Mouse (Mus musculus): ENCODE measurements around the gene Nol9. TPM values are rescaled to one million over a fixed set of nuclear protein-coding genes. Genes with fewer than 3 reads are reported as not detected.
A peak's percentile ranks its signal among the peaks of the same experiment; 100 is the strongest.

Nol9 gene
- polyA plus RNA-seq (2016; fragmentation: Nextera tagmentation; extraction: Ambion mirVana) = 33.5 and 34.8 TPM in 2 replicates

- Histone ChIP-seq H3K9ac (peak within 1 kb of the TSS; percentile 92), H3K4me3 (peak within 1 kb of the TSS; percentile 99), H3K36me3 (peaks cover 33% of the 10 kb centered on the region), H3K27ac (no peak within 1 kb of the TSS), H3K9me3 (no peaks in the 10 kb centered on the region), H3K27me3 (replicated peaks) (no peaks in the 10 kb centered on the region), H3K4me2 (replicated peaks) (peak within 1 kb of the TSS; percentile 96), H3K4me1 (peaks cover 12% of the 10 kb centered on the region)
- ATAC-seq (ENCODE audit: low FRiP score, low read depth) = peak; percentile 87
- under 1% methylated on average over 60 of the region's 86 CpGs for WGBS
Observed at GRCm38 (mm10) chr4:152038985-152039830, at the start of gene Nol9. Nol9 (plus strand) TSS chr4:152039321.

DNA sequence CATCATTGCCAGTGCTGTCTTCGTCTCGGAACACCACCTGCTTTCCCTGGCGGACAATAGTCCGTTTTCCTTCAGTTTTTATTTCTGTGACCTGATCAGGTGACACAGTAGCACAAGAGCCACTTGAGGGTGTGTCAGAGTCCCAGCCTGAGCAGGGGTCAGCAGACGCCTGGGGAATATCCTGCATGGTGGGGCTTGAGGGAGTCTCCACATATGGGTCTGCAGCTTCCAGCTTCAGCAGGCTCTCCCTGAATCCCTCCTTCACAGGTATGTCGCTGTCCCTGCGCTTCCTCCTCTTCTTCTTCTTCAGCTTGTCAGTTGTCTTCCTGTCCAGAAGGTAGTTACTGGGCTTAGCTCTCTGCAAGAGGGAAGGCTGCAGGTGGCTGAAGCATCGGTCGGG, 47.0 kb upstream of the Nol9 start:
- Histone ChIP-seq H3K9ac (no peak overlapping the region), H3K4me3 (no peak overlapping the region), H3K9me3 (no peaks in the 10 kb centered on the region), H3K27ac (no peak overlapping the region), H3K4me1 (peaks cover 32% of the 10 kb centered on the region), H3K27me3 (replicated peaks) (no peaks in the 10 kb centered on the region), H3K4me2 (replicated peaks) (no peak overlapping the region), H3K36me3 (peaks cover 27% of the 10 kb centered on the region)
- ATAC-seq (ENCODE audit: low FRiP score, low read depth) = no peak
- 90% methylated on average over 9 of the region's 9 CpGs for WGBS

DNA sequence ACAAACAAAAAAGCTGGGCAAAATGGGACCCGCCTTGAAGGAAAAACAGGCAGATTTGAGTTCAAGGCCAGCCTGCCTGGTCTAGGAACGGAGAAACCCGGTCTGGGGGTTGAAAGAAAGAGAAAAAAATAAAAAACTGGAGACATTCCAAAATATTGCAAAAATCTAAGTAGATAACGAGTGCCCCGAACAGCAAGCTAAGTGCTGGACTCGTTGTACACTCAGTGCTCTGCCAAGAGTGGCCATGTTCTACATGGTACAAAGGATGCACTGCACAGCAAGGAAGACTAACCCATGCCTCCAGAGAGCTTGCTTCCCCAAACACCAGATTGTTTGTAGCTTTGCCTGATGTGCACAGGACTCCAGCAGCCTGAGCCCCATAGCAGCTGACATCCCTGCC, 46.1 kb upstream of the Nol9 start:
- 87% methylated on average over 6 of the region's 6 CpGs for whole genome bisulfite sequencing
- ATAC-seq (ENCODE audit: low FRiP score, low read depth) = no peak
- Histone ChIP-seq H3K4me1 (peaks cover 33% of the 10 kb centered on the region), H3K27ac (no peak overlapping the region), H3K4me2 (replicated peaks) (peak overlapping the region; percentile 91), H3K9me3 (no peaks in the 10 kb centered on the region), H3K4me3 (no peak overlapping the region), H3K27me3 (replicated peaks) (no peaks in the 10 kb centered on the region), H3K9ac (no peak overlapping the region), H3K36me3 (peaks cover 27% of the 10 kb centered on the region)

DNA sequence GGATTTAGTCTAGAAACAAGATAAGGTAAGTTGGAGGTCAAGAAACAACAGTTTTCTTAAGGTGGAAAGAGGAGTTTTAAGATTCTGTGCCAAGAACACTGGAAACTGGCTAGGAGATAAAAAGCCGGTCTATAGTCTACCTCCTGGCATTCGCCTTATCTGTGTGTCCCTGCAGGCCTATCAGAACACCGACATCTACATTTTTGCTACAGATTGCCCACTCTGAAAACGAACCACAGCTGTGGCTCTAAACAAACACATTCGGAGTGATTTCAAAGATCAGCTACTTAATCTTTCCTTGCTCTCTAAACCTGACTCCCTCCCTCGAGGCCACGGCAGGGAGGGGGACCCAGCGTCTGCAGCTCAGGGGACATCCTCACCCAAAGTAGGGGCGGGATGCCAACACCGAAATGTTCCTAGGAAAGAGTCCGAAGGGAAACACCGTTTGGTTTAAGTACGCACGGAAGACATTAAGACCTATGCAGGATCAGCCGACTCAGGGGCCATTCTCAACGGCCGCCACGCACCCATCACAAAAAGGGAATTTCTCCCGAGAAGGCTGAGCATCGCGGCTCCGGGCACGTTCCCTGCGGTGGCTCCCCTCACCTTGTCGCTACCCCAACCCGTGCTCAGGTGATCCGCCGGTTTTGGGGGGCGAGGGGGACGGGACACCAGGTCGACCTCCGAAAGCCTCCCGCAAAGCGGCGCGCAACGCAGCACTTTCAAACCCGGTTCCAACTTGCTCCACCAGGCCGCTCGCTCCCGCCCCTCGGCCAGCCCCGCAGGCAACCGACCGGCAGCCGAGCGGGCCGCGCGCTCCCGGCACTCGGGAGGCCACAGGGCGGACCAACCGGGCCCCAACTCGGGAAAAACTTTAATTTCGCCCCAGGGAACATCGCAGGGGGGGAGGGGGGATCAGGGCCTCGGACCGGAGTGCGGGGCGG, 44.6 kb upstream of the Nol9 start:
- peaks cover 21% of the 10 kb centered on the region for H3K4me1 ChIP-seq
- WGBS = 1% methylated on average over 59 of the region's 61 CpGs
- H3K4me3 ChIP-seq = peak overlapping the region; percentile 99
- H3K36me3 ChIP-seq = peaks cover 27% of the 10 kb centered on the region
- peak overlapping the region; percentile 91 for H3K4me2 ChIP-seq (replicated peaks)
- no peak for ATAC-seq (ENCODE audit: low FRiP score, low read depth)
- H3K9ac ChIP-seq = peak overlapping the region; percentile 95
- peak overlapping the region; percentile 68; the same call in 1 of the 2 replicates for H3K27ac ChIP-seq
- no peaks in the 10 kb centered on the region for H3K9me3 ChIP-seq
- no peaks in the 10 kb centered on the region for H3K27me3 ChIP-seq (replicated peaks)

DNA sequence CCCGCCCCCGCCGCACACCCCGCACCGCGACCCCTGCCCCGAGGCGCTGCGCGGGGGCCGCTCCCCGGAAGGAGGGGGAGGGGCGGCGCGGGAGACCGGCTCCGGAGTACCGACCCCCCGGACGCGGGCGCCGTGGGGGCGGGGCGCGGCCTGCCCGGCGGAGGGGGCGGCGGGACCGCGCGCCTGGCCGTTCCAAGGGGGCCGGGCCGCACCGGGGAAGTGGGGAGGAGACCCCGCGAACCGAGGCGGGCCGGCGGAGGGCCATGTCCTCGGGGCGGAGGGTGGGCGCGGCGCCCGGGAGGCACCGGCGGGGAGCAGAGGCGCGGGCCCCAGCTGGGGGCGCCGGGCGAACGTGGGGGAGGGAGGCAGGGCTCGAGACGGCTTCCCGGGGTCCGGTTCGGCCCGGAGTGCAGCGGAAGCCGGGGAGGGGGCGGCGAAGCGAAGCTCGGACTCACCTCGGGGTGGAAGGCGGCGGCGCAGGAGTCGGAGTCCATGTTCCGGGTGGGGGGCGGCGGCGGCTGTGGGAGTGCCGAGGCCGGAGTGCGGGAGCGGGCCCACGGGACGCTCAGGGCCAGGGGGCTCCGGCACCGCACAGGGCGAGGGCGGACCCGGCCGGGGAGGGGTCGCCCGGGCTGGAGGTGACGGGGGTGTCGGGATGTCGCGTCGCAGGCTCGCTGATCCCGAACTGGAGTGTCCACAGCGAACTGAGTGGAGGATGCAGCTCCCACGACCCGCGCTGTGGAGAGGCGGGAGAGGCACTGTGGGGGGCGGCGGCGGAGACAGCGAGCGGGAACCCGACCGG, 43.5 kb upstream of the Nol9 start:
- Histone ChIP-seq H3K9me3 (no peaks in the 10 kb centered on the region), H3K9ac (peak overlapping the region; percentile 95), H3K4me2 (replicated peaks) (peak overlapping the region; percentile 91), H3K4me1 (peaks cover 21% of the 10 kb centered on the region), H3K4me3 (peak overlapping the region; percentile 99), H3K27ac (peak overlapping the region; percentile 68), H3K27me3 (replicated peaks) (no peaks in the 10 kb centered on the region), H3K36me3 (peaks cover 21% of the 10 kb centered on the region)
- ATAC-seq (ENCODE audit: low FRiP score, low read depth) = peak; percentile 25
- WGBS = under 1% methylated on average over 109 of the region's 111 CpGs

DNA sequence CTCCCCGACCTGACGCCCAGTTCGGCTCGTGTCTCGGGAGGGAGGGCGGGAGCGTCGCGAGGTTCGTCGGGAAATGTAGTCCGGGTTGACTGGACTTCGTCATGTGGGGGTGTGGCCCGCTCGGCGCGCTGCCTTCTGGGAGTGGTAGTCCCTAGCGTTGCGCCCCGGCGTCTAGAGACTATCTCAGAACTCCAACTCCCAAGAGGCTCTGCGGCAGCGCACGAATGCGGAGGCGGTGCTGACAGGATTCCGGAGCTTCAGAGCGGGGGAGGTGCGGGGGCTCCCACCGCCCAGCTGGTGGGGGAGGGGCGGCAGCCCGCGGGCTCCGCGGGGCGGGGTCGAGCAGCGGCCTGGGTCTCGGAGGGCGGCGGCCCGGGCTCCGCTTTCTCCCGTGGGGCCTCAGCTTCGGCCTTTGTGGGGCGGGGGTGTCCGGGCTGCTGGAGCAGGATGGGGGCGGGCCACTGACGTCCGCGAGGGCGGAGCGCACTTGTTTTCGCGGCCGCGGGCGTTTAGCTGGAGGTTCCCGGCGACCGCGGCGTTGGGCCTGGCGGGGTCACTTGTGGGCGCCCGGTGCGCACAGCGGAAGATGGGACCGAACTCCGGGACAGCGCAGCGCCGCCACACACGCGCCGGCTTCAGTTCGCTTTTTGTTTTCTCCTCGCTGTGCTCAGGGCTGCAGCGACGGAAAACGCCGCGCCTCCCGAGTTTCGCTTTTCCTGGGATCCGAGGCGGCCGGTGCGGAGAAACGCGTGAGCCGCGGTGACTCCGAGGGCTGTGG, 42.8 kb upstream of the Nol9 start, which contains the start of gene Phf13:
Gene Phf13 (minus strand): TSS at position 86 of the 778 bp plus-strand sequence.
- Histone ChIP-seq H3K27me3 (replicated peaks) (no peaks in the 10 kb centered on the region), H3K36me3 (peaks cover 13% of the 10 kb centered on the region), H3K4me1 (peaks cover 21% of the 10 kb centered on the region), H3K9ac (peak within 1 kb of the TSS; percentile 95), H3K4me3 (peak within 1 kb of the TSS; percentile 99), H3K9me3 (no peaks in the 10 kb centered on the region), H3K4me2 (replicated peaks) (peak within 1 kb of the TSS; percentile 91), H3K27ac (peak within 1 kb of the TSS; percentile 68)
- ATAC-seq (ENCODE audit: low FRiP score, low read depth) = peak; percentile 96
- WGBS = under 1% methylated on average over 91 of the region's 94 CpGs

DNA sequence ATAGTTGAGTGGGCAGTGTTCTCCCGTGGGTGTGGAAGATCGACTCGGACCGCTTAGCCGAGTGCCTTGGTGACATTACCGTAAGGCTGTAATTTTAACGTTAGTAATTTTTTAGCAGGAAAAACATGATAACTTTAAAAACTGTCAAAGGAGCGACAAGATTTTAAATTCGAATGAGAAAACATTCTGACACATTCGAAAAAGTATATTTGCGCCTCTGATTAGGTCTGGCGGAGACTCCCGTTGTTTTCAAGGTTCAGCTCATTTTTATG, 42.2 kb upstream of the Nol9 start:
- no peaks in the 10 kb centered on the region for H3K9me3 ChIP-seq
- H3K27me3 ChIP-seq (replicated peaks) = no peaks in the 10 kb centered on the region
- peak overlapping the region; percentile 99 for H3K4me3 ChIP-seq
- H3K4me2 ChIP-seq (replicated peaks) = peak overlapping the region; percentile 91
- no peak for ATAC-seq (ENCODE audit: low FRiP score, low read depth)
- 8% methylated on average over 13 of the region's 13 CpGs for WGBS
- no peak overlapping the region for H3K27ac ChIP-seq
- H3K36me3 ChIP-seq = peaks cover 8% of the 10 kb centered on the region
- H3K9ac ChIP-seq = peak overlapping the region; percentile 95
- H3K4me1 ChIP-seq = peaks cover 21% of the 10 kb centered on the region

DNA sequence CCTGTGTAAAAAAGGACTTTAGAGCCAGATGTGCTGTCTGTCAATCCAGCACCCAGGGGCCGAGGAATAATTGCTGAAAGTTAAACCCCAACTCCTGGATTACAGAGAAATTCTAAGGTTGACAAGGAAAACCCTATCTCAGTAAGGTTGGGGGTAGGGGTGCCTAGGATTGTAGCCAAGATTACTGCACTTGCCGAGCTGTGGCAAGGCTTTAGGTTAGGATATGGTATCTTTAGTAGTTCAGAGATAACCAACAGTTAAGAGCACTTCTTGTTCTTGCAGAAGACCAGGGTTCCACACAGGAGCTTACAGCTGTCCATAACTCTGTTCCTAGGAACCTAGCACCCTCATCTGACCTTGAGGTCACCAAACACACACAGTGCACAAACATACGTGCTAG, 41.4 kb upstream of the Nol9 start:
- Histone ChIP-seq H3K4me2 (replicated peaks) (peak overlapping the region; percentile 91), H3K9ac (no peak overlapping the region), H3K9me3 (no peaks in the 10 kb centered on the region), H3K36me3 (no peaks in the 10 kb centered on the region), H3K27me3 (replicated peaks) (no peaks in the 10 kb centered on the region), H3K27ac (no peak overlapping the region), H3K4me1 (peaks cover 21% of the 10 kb centered on the region), H3K4me3 (no peak overlapping the region)
- ATAC-seq (ENCODE audit: low FRiP score, low read depth) = no peak
- WGBS = 80% methylated on average over 3 of the region's 3 CpGs

DNA sequence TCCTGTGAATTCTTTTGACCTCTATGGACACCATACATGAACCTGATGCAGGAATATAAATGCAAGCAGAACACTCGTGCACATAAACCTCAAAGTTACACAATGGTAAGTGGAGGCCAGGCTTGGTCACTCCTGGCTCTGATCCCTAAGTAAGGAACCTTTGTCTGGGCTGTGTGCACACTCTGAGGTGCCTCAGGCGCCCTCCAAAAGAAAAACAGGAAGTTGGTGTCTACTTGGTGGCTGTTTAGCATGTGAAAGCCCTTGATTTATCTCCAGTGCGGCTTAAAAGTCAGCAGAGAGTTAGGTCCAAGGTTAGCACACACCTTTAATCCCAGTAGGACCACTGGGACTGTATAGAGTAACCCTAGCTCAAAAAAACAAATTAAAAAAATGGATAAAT, 39.6 kb upstream of the Nol9 start:
- Histone ChIP-seq H3K4me3 (no peak overlapping the region), H3K4me2 (replicated peaks) (no peak overlapping the region), H3K27me3 (replicated peaks) (no peaks in the 10 kb centered on the region), H3K4me1 (peaks cover 7% of the 10 kb centered on the region), H3K9ac (no peak overlapping the region), H3K27ac (no peak overlapping the region), H3K36me3 (no peaks in the 10 kb centered on the region), H3K9me3 (no peaks in the 10 kb centered on the region)
- ATAC-seq (ENCODE audit: low FRiP score, low read depth) = no peak
- WGBS = 67% methylated on average over 3 of the region's 3 CpGs

- H3K9me3 ChIP-seq = no peaks in the 10 kb centered on the region
- peaks cover 7% of the 10 kb centered on the region for H3K4me1 ChIP-seq
- no peak overlapping the region for H3K27ac ChIP-seq
- no peak overlapping the region for H3K4me3 ChIP-seq
- H3K4me2 ChIP-seq (replicated peaks) = no peak overlapping the region
- H3K9ac ChIP-seq = no peak overlapping the region
- WGBS = 53% methylated on average over 4 of the region's 4 CpGs
- H3K27me3 ChIP-seq (replicated peaks) = no peaks in the 10 kb centered on the region
- ATAC-seq (ENCODE audit: low FRiP score, low read depth) = no peak
- no peaks in the 10 kb centered on the region for H3K36me3 ChIP-seq
Observed at GRCm38 (mm10) chr4:152000906-152001305, 38.2 kb upstream of the Nol9 start.

DNA sequence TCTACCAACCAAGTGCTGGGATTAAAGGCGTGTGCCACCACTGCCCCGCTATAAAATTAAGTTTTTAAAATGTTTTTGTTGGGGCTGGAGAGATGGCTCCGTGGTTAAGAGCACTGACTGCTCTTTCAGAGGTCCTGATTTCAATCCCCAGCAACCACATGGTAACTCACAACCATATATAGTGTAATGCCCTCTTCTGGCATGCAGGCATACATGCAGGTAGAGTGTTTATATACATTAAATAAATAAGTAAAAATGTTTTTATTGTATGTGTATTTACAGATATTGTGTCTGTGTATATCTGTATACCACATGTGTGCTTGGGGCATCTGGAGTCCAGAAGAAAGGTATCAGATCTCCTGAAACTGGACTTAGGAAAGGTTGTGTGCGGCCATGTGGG, 37.8 kb upstream of the Nol9 start:
- 71% methylated on average over 4 of the region's 4 CpGs for WGBS
- peaks cover under 1% of the 10 kb centered on the region; the same call in 1 of the 2 replicates for H3K27me3 ChIP-seq (replicated peaks)
- H3K9me3 ChIP-seq = no peaks in the 10 kb centered on the region
- no peak for ATAC-seq (ENCODE audit: low FRiP score, low read depth)
- H3K4me2 ChIP-seq (replicated peaks) = no peak overlapping the region
- H3K27ac ChIP-seq = no peak overlapping the region
- no peak overlapping the region for H3K9ac ChIP-seq
- no peak overlapping the region for H3K4me3 ChIP-seq
- no peaks in the 10 kb centered on the region for H3K36me3 ChIP-seq
- peaks cover 7% of the 10 kb centered on the region for H3K4me1 ChIP-seq
